Mouse (Mus musculus) ovary, postnatal 10 days (tissue): Measurements from ENCODE around the gene Tent5a.

Experiments used
- DNase-seq: peaks from one replicate; pipeline ENCODE4 v3.0.0; 2022; ENCODE audit warnings: low spot score

The Tent5a gene

DNA sequence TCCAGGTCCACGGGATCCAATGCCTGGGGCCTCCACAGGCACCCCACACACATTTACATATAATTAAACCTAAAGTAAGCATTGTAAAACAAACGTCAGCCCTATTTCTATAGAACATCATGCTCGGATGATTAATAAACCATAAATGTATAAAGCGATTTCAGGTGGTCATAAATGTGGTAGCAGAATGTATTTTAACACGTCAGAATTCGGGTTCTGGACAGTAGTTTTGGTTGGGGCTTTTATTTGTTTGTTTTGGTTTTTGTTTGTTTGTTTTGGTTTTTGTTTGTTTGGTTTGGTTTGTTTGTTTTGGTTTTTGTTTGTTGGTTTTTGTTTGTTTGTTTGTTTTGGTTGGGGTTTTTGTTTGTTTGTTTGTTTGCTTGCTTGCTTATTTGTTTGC lies 14.7 kb downstream of the Tent5a start, which contains the start of gene Gm11114:
Gm11114 (plus strand) TSS at position 301 of the 400 bp plus-strand sequence.
- no peak for DNase-seq

DNA sequence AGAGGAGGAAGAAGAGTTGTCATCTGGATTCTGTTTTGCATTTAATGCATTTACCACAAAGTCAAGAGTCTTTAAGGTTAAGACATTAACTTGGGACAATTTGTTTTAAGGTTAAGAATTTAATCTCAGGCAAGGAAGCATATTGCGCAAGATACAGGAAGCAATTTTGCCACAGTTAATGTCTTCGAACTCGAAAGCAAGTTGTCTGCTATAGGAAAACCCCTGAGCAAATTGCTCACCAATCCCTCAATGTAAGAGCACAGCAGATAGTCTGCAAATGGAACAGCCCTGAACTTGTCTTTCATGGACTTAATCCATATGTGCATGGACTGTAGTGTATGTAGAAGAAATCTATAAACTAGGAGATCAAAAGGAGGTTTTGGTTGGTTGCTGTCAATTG lies 23.8 kb downstream of the Tent5a start:
- DNase-seq, result no peak

DNA sequence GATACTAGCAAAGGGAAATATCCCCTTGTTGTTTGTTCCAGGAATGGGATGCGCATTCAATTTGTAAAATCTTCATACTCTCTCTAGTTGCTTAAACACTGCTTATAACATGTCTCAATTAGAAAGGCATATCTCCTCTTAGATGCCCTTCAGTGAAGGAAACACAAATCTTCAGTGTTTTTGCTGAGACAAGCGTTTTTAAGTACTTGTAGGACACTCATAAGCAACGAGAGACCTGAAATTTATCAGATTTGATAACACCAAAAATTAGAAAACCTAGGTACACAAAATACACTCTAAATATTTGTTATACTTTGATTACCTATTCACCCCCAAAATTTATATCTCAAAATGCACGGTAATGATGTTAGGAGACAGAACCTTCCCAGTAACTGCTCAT lies 24.3 kb downstream of the Tent5a start:
- no peak for DNase-seq

DNA sequence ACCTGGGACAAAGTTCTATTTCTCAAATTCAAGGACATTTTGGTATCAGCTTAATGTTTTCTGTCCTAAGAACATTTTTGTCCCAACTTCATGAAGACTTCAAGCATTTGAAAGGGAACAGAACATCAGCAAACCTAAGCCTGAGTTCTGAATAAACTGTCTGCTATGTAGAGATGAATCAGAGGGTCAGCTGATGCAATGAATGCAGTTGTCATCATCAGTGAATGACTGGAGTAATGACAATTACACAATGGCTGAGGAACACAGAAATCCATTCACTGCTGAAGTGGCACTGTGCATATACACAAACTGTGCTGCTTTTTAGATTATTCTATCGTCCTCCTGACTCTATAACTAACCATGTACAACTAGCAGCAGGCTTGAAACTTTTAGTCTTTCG lies 53.0 kb downstream of the Tent5a start:
- no peak for DNase-seq
